Mouse (Mus musculus) lung, embryonic 16.5 days (tissue): Measurements from ENCODE around the gene Cdh12. TPM values are rescaled to one million over a fixed set of nuclear protein-coding genes. Genes with fewer than 3 reads are reported as not detected.

Source experiments
- microRNA-seq: library from miRNA; unstranded; fragments of <30 nt; microRNA quantifications from one replicate; pipeline ENCODE4, GENCODE M21; 2016
- polyA plus RNA-seq: library from polyadenylated mRNA; unstranded; fragments of >200 nt; fragmentation: Nextera tagmentation; extraction: Ambion mirVana; gene quantifications from 2 replicates; pipeline ENCODE4 v1.2.1, GENCODE M21; 2015

Cdh12 gene
- polyA plus RNA-seq, 1 experiment from 2014 or later = 0.03 TPM

Small RNA genes within 50 kb of the gene (microRNA-seq; reads per million reads assigned to microRNA genes)
- not detected for gene Gm27397

Other genes starting within 250 kb of the Cdh12 start
- gene Acot10, start 217.5 kb downstream of the Cdh12 start, polyA plus RNA-seq = 0.36 TPM in 1 of 2 replicates, not detected in the other